Mouse (Mus musculus): Measurements from ENCODE around the gene AI481877. TPM values are rescaled to one million over a fixed set of nuclear protein-coding genes. Genes with fewer than 3 reads are reported as not detected.

The AI481877 gene
- polyA plus RNA-seq, 1 experiment from 2014 or later, result 0.15 TPM

- no peak overlapping the region for H3K27ac ChIP-seq (ENCODE audit: low read length)
- ATAC-seq (ENCODE audit: insufficient read depth, low FRiP score), result no peak
- peak overlapping the region; percentile 95 for H3K4me3 ChIP-seq (replicated peaks; ENCODE audit: low read length)
- WGBS, result 15% methylated on average over 7 of the region's 7 CpGs
- no peaks in the 10 kb centered on the region for H3K27me3 ChIP-seq (ENCODE audit: control insufficient read depth, insufficient read depth, low read length)
- peaks cover 9% of the 10 kb centered on the region for H3K4me1 ChIP-seq (ENCODE audit: control insufficient read depth, insufficient read depth, low read length)
- no peaks in the 10 kb centered on the region for H3K9me3 ChIP-seq (replicated peaks; ENCODE audit: control insufficient read depth, low read length)
- H3K36me3 ChIP-seq (ENCODE audit: control insufficient read depth, insufficient read depth, low read length), result no peaks in the 10 kb centered on the region
- peak overlapping the region; percentile 97 for H3K9ac ChIP-seq (ENCODE audit: low read length)
- H3K4me2 ChIP-seq (ENCODE audit: low read depth, low read length), result peak overlapping the region; percentile 88
Measured at GRCm38 (mm10) chr4:59003806-59004200, 135.0 kb downstream of the AI481877 start.

- Histone ChIP-seq H3K4me2 (ENCODE audit: low read depth, low read length) (peak within 1 kb of the TSS; percentile 88), H3K4me1 (ENCODE audit: control insufficient read depth, insufficient read depth, low read length) (peaks cover 12% of the 10 kb centered on the region), H3K9ac (ENCODE audit: low read length) (peak within 1 kb of the TSS; percentile 97), H3K4me3 (replicated peaks; ENCODE audit: low read length) (peak within 1 kb of the TSS; percentile 95), H3K27me3 (ENCODE audit: control insufficient read depth, insufficient read depth, low read length) (no peaks in the 10 kb centered on the region), H3K9me3 (replicated peaks; ENCODE audit: control insufficient read depth, low read length) (no peaks in the 10 kb centered on the region), H3K36me3 (ENCODE audit: control insufficient read depth, insufficient read depth, low read length) (no peaks in the 10 kb centered on the region), H3K27ac (ENCODE audit: low read length) (peak within 1 kb of the TSS; percentile 74)
- WGBS, result under 1% methylated on average over 89 of the region's 89 CpGs
- ATAC-seq (ENCODE audit: insufficient read depth, low FRiP score), result peak; percentile 98
Measured at GRCm38 (mm10) chr4:59002948-59003805, 135.6 kb downstream of the AI481877 start, which contains the start of gene Gm20503. Gene Gm20503, plus strand, starts transcription at chr4:59003210.

- H3K27ac ChIP-seq (ENCODE audit: low read length), result no peak overlapping the region
- H3K9me3 ChIP-seq (replicated peaks; ENCODE audit: control insufficient read depth, low read length), result no peaks in the 10 kb centered on the region
- H3K27me3 ChIP-seq (ENCODE audit: control insufficient read depth, insufficient read depth, low read length), result no peaks in the 10 kb centered on the region
- no peak overlapping the region for H3K4me2 ChIP-seq (ENCODE audit: low read depth, low read length)
- H3K36me3 ChIP-seq (ENCODE audit: control insufficient read depth, insufficient read depth, low read length), result no peaks in the 10 kb centered on the region
- ATAC-seq (ENCODE audit: insufficient read depth, low FRiP score), result no peak
- peaks cover 19% of the 10 kb centered on the region for H3K4me1 ChIP-seq (ENCODE audit: control insufficient read depth, insufficient read depth, low read length)
- H3K9ac ChIP-seq (ENCODE audit: low read length), result no peak overlapping the region
- no peak overlapping the region for H3K4me3 ChIP-seq (replicated peaks; ENCODE audit: low read length)
- WGBS, result 3% methylated on average over 2 of the region's 2 CpGs
Measured at GRCm38 (mm10) chr4:59000614-59001013, 138.2 kb downstream of the AI481877 start.

- H3K9me3 ChIP-seq (replicated peaks; ENCODE audit: control insufficient read depth, low read length), result no peaks in the 10 kb centered on the region
- H3K4me3 ChIP-seq (replicated peaks; ENCODE audit: low read length), result no peak overlapping the region
- H3K4me1 ChIP-seq (ENCODE audit: control insufficient read depth, insufficient read depth, low read length), result peaks cover 19% of the 10 kb centered on the region
- H3K27me3 ChIP-seq (ENCODE audit: control insufficient read depth, insufficient read depth, low read length), result no peaks in the 10 kb centered on the region
- no peak overlapping the region for H3K9ac ChIP-seq (ENCODE audit: low read length)
- no peak overlapping the region for H3K27ac ChIP-seq (ENCODE audit: low read length)
- no peak overlapping the region for H3K4me2 ChIP-seq (ENCODE audit: low read depth, low read length)
- no peaks in the 10 kb centered on the region for H3K36me3 ChIP-seq (ENCODE audit: control insufficient read depth, insufficient read depth, low read length)
- 5% methylated on average over 2 of the region's 2 CpGs for WGBS
- no peak for ATAC-seq (ENCODE audit: insufficient read depth, low FRiP score)
Measured at GRCm38 (mm10) chr4:58999686-59000085, 139.1 kb downstream of the AI481877 start.

- no peaks in the 10 kb centered on the region for H3K9me3 ChIP-seq (replicated peaks; ENCODE audit: control insufficient read depth, low read length)
- 80% methylated on average over 1 of the region's 1 CpGs for WGBS
- H3K27ac ChIP-seq (ENCODE audit: low read length), result no peak overlapping the region
- H3K4me3 ChIP-seq (replicated peaks; ENCODE audit: low read length), result no peak overlapping the region
- no peak overlapping the region for H3K9ac ChIP-seq (ENCODE audit: low read length)
- H3K27me3 ChIP-seq (ENCODE audit: control insufficient read depth, insufficient read depth, low read length), result no peaks in the 10 kb centered on the region
- ATAC-seq (ENCODE audit: insufficient read depth, low FRiP score), result no peak
- H3K4me1 ChIP-seq (ENCODE audit: control insufficient read depth, insufficient read depth, low read length), result peaks cover 10% of the 10 kb centered on the region; the same call in 1 of the 2 replicates
- H3K36me3 ChIP-seq (ENCODE audit: control insufficient read depth, insufficient read depth, low read length), result no peaks in the 10 kb centered on the region
- no peak overlapping the region for H3K4me2 ChIP-seq (ENCODE audit: low read depth, low read length)
Measured at GRCm38 (mm10) chr4:58998688-58999087, 140.1 kb downstream of the AI481877 start.

GRCm38 (mm10) chr4:58997081-58997480 lies 141.7 kb downstream of the AI481877 start:
- no peaks in the 10 kb centered on the region for H3K9me3 ChIP-seq (replicated peaks; ENCODE audit: control insufficient read depth, low read length)
- no peaks in the 10 kb centered on the region for H3K27me3 ChIP-seq (ENCODE audit: control insufficient read depth, insufficient read depth, low read length)
- H3K36me3 ChIP-seq (ENCODE audit: control insufficient read depth, insufficient read depth, low read length), result no peaks in the 10 kb centered on the region
- ATAC-seq (ENCODE audit: insufficient read depth, low FRiP score), result peak; percentile 28; the same call in 1 of the 2 replicates
- no peak overlapping the region for H3K4me3 ChIP-seq (replicated peaks; ENCODE audit: low read length)
- H3K4me2 ChIP-seq (ENCODE audit: low read depth, low read length), result no peak overlapping the region
- peaks cover 10% of the 10 kb centered on the region; the same call in 1 of the 2 replicates for H3K4me1 ChIP-seq (ENCODE audit: control insufficient read depth, insufficient read depth, low read length)
- H3K9ac ChIP-seq (ENCODE audit: low read length), result no peak overlapping the region
- 46% methylated on average over 5 of the region's 5 CpGs for WGBS
- no peak overlapping the region; the same call in 1 of the 2 replicates for H3K27ac ChIP-seq (ENCODE audit: low read length)

GRCm38 (mm10) chr4:58995251-58995693 lies 143.5 kb downstream of the AI481877 start:
- Histone ChIP-seq H3K4me2 (ENCODE audit: low read depth, low read length) (peak overlapping the region; percentile 32; the same call in 1 of the 2 replicates), H3K9me3 (replicated peaks; ENCODE audit: control insufficient read depth, low read length) (no peaks in the 10 kb centered on the region), H3K9ac (ENCODE audit: low read length) (no peak overlapping the region), H3K4me1 (ENCODE audit: control insufficient read depth, insufficient read depth, low read length) (peaks cover 10% of the 10 kb centered on the region; the same call in 1 of the 2 replicates), H3K27ac (ENCODE audit: low read length) (peak overlapping the region; percentile 65), H3K27me3 (ENCODE audit: control insufficient read depth, insufficient read depth, low read length) (no peaks in the 10 kb centered on the region), H3K36me3 (ENCODE audit: control insufficient read depth, insufficient read depth, low read length) (no peaks in the 10 kb centered on the region), H3K4me3 (replicated peaks; ENCODE audit: low read length) (no peak overlapping the region)
- ATAC-seq (ENCODE audit: insufficient read depth, low FRiP score), result peak; percentile 78; the same call in 1 of the 2 replicates
- 39% methylated on average over 8 of the region's 8 CpGs for WGBS

GRCm38 (mm10) chr4:58994762-58995161 lies 144.0 kb downstream of the AI481877 start, which contains the start of gene Dnajc25:
Gene Dnajc25, plus strand, starts transcription at chr4:58995062.
- peak within 1 kb of the TSS; percentile 65 for H3K27ac ChIP-seq (ENCODE audit: low read length)
- no peak for ATAC-seq (ENCODE audit: insufficient read depth, low FRiP score)
- H3K27me3 ChIP-seq (ENCODE audit: control insufficient read depth, insufficient read depth, low read length), result no peaks in the 10 kb centered on the region
- H3K9ac ChIP-seq (ENCODE audit: low read length), result no peak within 1 kb of the TSS
- no peaks in the 10 kb centered on the region for H3K36me3 ChIP-seq (ENCODE audit: control insufficient read depth, insufficient read depth, low read length)
- peak within 1 kb of the TSS; percentile 32; the same call in 1 of the 2 replicates for H3K4me2 ChIP-seq (ENCODE audit: low read depth, low read length)
- peaks cover 10% of the 10 kb centered on the region; the same call in 1 of the 2 replicates for H3K4me1 ChIP-seq (ENCODE audit: control insufficient read depth, insufficient read depth, low read length)
- 47% methylated on average over 4 of the region's 4 CpGs for WGBS
- H3K4me3 ChIP-seq (replicated peaks; ENCODE audit: low read length), result no peak within 1 kb of the TSS
- no peaks in the 10 kb centered on the region for H3K9me3 ChIP-seq (replicated peaks; ENCODE audit: control insufficient read depth, low read length)
